Mouse (Mus musculus): ENCODE results near the gene Cxcl9. TPM values are rescaled to one million over a fixed set of nuclear protein-coding genes. Genes with fewer than 3 reads are reported as not detected.
A peak's percentile ranks its signal among the peaks of the same experiment; 100 is the strongest.
"Not testable (repeated sequence)": the region's sequence is repeated elsewhere in the genome, so short reads cannot be mapped to it uniquely, and the experiment has no call there.

Gene Cxcl9
- total RNA-seq (2021) = not detected

DNA sequence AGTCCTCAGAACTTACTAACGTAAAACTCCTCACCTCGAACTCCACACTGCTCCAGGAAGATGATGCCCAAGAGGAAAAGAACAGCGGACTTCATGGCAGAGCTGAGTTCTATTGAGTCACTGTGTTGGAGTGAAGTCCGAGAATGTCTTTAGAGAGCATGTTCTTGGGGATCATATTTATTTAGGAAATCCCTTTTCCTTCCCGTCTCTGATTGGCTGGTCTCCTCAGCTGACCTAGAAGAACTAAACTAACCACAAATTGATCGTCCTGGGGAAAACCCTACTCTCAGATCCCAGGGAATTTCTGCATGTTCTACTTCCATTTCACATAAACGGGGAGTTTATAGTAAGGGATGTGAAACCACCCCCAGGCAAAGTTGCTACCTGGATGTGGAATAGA lies at the start of gene Cxcl9:
Cxcl9 (minus strand) TSS at position 151 of the 400 bp plus-strand sequence.
- no peak for DNase-seq (ENCODE audit: extremely low spot score in 1 of 2, low spot score in 2 of 2)
- intact Hi-C loops (cut with DNase I) = no loop called here

DNA sequence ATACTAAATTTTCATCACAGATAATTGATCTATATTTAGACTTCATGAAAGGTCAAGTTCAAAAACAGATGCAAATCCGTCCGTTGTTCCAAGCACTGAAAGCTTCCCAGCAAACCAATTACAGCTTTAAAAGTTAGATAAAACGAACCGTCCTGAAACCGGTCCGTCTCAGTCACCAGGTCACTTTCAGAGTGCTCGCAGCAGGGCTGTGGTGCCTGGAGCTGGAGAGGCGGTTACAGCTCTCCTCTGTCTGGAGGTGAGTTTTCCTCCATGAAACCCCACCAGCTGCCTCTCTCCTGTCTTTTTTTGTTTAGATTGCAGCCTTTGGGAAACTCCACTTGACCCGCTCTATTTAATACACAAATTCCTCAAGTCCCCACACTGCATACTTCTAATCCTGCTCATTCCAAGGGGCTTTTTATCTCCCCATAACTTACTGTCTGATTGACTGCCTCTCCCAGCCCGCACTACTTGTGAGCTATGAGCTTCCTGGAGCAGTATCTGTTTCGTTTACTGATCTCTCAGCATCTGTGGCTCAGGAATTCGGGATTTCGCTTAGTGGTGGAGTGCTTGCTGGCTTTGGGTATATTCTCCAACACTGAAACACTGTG lies 49.0 kb upstream of the Cxcl9 start:
- intact Hi-C loops (cut with DNase I) = no loop called here
- no peak for DNase-seq (ENCODE audit: extremely low spot score in 1 of 2, low spot score in 2 of 2)

DNA sequence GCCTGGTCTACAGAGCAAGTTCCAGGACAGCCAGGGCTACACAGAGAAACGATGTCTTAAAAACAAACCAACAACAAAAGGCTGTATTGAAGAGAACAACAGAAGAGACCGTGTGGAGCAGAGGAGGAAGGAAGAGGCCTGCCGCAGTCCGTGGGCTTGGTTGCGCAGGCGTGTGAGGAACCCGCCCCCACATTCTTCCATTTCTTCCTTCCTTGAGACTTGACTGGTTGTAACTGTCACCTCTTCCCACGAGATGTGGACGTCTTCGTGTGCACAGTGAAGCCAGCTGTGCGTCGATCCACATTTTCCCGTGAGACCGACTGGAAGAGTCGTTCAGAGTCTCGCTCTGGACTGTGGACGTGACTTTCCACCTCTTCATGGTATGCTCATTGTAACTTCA lies 47.5 kb upstream of the Cxcl9 start:
- intact Hi-C loops (cut with DNase I) = no loop called here
- no peak for DNase-seq (ENCODE audit: extremely low spot score in 1 of 2, low spot score in 2 of 2)

DNA sequence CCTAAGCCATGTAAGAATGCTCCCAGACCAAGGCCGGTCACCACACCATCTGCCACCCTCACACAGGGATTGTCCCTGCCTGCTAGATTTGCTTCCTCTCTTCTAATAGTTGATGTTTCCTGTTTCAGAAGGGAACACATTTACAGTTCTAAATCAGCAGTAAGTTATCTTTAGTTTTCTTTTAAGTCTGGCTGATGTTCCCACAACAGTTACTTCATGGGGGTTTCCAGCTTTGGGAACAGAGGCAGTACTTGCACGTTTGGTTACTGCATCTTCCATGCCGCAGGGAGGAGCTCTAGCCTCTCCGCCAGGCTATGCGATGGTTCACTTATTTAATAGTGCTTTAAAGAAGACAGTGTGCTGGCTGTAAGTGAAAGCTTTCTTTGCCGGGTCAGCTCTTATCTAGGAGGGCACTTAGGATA lies 46.9 kb upstream of the Cxcl9 start:
- DNase-seq (ENCODE audit: extremely low spot score in 1 of 2, low spot score in 2 of 2) = no peak
- intact Hi-C loops (cut with DNase I) = no loop called here

DNA sequence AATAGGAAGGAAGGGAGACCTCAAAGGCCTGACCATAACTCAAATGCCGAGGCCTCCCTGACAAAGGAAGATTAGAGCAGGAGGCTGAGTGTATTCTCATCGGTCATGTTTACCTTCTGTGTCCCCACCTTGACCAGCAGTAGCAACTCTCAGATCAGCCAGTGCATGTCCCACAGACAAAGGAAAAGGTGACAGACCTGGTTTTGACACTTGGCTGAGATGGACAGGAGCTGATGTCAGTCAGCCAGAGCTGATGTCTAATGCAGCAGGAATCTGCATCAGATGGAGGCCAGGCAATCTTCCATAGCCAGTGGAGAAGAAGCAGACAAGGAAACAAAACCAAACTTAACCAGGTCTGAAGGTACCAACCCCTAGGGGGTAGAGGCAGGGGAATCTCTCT lies 44.7 kb upstream of the Cxcl9 start:
- intact Hi-C loops (cut with DNase I) = no loop called here

DNA sequence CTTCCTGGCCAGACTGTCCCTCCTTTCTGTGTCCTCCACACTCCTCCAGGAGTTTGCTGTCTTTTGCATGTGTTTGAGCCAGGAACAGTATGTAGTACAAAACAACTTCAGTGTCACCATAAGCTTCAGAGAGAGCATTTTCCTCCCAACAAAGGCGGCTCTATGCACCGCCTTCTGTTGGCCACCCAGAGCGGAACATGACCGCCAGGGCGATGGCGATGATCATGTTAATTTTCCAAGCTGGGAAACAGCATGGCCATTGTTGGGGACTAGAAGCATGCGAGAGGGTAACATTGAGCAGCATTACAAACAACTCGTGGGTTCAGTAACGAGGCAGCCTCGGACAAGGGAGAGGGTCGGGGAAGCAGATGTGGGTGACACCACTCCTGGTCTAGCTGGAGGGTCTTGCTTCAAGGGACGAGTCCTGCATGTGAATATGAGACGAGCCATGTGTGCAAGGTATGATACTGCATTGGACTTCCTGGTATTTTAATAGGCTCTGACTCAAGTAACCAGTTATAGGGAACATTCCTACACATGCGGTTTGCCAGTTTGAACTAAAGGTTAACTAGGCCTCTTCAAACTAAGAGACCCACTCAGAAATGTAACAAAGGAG lies 43.6 kb upstream of the Cxcl9 start:
- intact Hi-C loops (cut with DNase I) = no loop called here
- DNase-seq (ENCODE audit: extremely low spot score in 1 of 2, low spot score in 2 of 2) = no peak

More for the DNA sequence above, 44.7 kb upstream of the Cxcl9 start:
- DNase-seq (ENCODE audit: extremely low spot score in 1 of 2, low spot score in 2 of 2) = no peak

DNA sequence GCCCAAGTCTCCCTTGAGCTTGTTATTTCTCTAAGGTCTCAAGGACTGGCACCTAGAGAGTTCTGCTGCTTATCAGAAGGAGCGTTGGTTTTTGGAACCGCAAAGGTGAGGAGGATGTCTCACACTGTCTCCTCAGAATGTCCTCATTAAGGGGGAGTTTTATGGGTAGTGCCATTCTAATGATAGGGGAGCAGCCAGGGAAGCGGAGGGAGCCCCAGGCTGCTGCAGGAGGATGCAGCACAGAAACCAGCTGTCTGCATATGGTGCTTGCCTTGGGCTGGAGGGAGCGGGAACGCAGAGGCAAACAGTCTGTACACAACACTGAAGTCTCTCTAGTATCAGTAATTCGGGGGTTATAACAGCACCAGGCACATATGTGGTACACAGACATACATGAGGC lies 43.0 kb upstream of the Cxcl9 start:
- intact Hi-C loops (cut with DNase I) = no loop called here
- no peak for DNase-seq (ENCODE audit: extremely low spot score in 1 of 2, low spot score in 2 of 2)

DNA sequence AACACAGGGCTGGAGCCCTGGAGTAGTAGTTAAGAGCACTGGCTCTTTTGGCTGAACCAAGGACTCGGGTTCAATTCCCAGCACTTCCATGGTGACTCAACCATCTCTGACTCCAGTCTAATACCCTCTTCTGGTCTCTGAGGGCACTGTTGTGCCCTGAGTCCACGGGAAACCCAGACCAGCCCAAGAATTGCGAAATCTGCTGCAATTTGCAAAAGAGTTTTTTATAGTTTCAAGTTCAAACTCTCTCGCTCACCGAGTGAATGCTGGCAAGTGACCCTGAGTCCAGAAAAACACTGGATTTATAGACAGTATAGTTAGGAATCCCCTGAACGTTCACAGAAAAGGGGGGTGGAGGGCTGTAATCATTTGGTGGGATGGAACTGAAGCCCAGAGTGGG lies 42.5 kb upstream of the Cxcl9 start:
- intact Hi-C loops (cut with DNase I) = no loop called here
- DNase-seq (ENCODE audit: extremely low spot score in 1 of 2, low spot score in 2 of 2) = no peak

DNA sequence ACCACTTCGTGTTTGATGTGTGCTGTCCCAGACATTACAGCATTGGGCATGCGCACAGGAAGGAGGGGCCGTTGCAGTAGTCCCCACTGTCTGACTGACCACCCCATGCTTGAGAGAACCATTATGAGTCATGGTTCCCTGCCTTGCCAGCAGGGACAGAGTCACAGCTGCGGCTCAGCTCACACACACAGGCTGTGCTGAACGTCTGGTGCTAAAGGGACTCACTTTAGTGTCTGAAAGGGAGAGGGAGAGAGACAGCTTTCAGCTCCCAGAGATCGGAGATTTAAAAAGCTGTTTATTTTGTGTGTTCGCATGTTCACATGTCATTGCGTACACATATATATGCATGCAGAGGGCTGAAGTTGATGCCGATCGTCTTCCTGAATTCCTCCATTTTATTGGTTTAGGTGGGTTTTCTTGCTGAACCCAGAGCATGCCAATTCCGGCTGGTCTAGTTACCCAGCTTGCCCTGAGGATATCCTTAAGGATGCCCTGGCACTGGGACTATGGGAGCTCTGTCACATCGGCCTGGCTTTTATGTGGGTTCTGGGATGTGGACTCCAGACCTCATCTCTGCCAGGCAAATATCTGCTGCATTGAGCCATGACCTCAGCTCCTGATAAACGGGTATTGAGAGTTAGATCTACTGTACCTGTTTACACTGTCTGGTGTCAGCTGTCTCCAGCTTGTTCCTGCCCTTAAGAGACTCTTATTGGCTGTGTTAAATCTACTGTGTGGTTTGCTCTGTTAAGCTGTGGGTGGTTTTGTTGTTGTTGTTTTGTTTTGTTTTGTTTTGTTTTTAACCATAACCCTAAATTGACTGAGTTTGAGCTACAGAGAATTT lies 41.5 kb upstream of the Cxcl9 start:
- intact Hi-C loops (cut with DNase I) = no loop called here
- peak; percentile 40 to 75 for DNase-seq (ENCODE audit: extremely low spot score in 1 of 2, low spot score in 2 of 2)

DNA sequence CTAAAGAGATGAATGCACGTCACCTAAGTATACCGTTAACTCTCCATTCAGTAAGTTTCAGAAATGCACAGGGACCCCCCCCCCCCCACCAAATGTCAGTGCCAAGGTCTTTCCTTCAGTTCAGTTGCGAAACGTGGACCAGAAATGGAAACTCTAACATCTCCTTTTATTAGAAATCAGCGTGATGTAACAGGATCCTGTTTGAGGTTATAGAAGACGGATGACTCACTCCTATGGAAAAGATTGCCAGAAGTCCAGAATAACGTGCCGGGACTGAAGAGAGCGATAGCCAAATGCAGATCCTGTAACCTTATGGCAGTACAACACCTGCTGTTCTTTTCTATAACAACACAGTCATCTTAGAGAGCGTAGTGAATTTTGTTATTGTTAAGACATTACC lies 40.5 kb upstream of the Cxcl9 start:
- no peak for DNase-seq (ENCODE audit: extremely low spot score in 1 of 2, low spot score in 2 of 2)
- intact Hi-C loops (cut with DNase I) = no loop called here

DNA sequence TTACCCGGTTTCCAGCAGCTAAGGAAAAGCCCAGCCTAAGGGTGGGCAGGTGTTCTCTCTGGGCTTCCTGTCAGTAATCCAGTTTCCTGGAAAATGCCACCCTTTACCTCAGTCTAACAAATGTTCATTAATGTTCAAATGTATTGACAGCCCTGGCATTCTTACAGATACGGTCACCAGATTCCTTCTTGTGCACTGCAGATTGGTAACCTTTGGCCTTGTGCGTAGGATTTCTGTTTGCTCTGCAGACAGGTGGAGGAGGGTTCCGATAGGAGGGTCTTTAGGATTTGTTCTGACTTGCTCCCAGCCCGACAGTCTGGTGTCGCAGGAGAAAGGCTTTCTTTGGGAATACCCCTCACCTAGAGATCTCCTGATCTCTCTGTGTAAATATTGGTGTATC lies 38.7 kb upstream of the Cxcl9 start:
- intact Hi-C loops (cut with DNase I) = no loop called here

DNA sequence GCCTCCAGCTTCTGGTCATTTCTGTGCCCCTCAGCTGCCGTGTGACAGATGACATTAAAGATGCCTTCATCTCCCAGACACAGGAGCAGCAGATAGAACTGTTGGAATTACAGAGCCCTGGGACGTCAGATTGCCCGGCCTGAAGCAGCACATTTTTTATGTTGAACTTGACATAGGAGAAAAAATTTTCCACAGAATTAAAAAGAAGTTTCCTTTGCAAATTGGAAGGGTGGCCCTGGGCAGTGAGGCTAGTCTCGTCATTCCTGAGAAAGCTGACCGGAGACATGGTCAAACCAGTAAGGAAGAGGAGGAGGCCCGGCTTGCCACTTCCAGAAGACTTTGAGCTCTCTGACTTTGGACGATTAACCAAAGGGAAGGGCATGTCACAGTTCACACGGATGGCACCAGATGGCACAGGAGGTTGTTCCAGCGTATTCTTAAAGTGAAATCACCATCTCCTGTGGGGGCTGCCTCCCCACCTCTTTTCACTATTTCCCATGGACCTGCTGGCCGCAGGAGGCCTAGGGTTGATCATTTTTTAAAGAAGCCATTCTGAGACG lies 37.3 kb upstream of the Cxcl9 start:
- intact Hi-C loops (cut with DNase I) = no loop called here
- no peak for DNase-seq (ENCODE audit: extremely low spot score in 1 of 2, low spot score in 2 of 2)

More for the DNA sequence above, 38.7 kb upstream of the Cxcl9 start:
- DNase-seq (ENCODE audit: extremely low spot score in 1 of 2, low spot score in 2 of 2) = no peak

DNA sequence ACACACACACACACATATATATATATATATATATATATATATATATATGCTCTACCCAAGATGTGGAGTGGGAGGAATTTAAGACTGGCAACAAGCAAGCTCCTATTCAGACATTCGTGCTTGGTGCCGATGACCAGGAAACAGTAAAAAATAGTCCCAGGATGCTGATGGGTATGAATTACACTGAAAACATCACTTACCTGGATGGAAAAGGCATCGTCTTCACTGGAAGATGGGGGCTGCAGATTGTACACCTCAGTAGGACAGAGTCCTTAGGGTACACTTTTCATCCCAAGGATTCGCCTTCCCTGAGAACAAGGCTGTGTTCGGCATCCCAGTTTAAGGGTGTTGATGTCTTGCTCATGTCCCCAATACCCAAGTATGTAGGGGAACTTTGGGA lies 36.1 kb upstream of the Cxcl9 start:
- intact Hi-C loops (cut with DNase I) = no loop called here
- no peak for DNase-seq (ENCODE audit: extremely low spot score in 1 of 2, low spot score in 2 of 2)

DNA sequence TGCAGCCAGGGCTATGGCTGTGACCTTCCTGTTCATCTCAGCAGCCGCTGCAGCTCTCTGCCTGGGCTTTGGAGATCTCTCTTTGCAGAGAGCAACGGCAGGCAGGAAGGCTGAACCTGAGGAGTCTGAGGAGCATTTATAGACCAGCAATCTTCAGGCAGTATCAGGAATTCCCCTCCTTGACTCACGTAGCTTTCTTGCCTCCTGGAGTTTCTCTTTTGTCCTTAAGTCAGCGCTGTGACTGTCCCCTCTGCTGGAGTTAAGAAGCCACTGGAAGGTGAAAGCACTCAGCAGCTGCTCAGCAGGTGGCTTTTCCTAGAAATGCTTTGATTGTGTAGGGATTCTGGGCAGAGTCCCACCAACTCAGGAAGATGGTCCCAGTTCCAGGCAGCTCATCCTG lies 35.3 kb upstream of the Cxcl9 start:
- DNase-seq (ENCODE audit: extremely low spot score in 1 of 2, low spot score in 2 of 2) = no peak
- intact Hi-C loops (cut with DNase I) = no loop called here

DNA sequence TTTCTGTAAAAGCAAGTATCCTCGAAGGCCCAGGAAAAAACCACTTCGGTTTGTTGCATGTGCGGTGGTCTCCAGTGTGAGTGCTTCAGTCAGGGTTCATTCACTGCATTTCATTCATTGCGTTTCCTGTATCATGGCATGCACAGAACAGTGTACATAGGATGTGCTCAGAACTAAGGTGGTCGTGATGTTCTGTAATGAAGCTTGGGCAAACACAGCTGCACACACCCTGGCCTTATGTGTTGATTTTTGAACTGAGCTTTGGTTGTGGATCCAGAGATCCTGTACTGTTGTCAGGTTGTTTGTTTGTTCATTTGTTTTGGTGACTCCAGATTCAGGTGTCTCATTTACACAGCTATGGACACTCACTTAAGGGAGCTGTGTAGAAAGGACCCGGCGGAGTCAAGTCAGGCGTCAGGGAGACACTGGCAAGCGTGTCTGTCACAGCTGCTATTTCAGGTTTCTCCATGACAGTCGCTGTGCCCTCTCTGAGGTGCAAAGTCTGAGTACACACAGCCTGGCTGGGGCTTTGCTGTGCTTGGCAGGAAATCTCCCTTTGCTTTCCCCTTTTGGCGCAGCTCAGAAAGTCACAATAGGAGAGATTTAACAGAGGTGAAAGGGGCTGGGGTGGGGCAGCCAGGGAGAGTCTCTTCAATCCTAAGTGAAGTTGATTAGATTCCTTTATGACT lies 31.0 kb upstream of the Cxcl9 start:
- DNase-seq (ENCODE audit: extremely low spot score in 1 of 2, low spot score in 2 of 2) = no peak
- intact Hi-C loops (cut with DNase I) = no loop called here

DNA sequence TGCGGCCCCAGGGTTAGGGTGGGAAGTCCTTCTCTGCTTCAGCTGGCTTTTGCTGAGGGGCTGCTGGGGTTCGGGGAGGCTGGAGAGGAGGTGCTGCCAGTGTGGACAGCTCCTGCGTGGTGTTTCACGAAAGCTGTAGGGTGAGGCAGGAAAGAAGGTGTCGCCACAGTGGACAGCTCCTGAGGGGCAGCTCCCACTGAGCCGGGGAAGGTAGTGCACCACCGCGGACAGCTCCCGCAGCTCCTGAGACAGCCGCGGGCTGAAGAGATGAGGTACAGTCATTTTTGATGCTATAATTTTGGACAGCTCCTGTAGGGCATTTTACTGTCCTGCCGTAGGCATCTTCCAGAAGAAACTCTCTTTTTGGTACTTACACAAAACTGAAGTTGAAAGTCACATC lies 30.2 kb upstream of the Cxcl9 start:
- intact Hi-C loops (cut with DNase I) = no loop called here
- no peak for DNase-seq (ENCODE audit: extremely low spot score in 1 of 2, low spot score in 2 of 2)

DNA sequence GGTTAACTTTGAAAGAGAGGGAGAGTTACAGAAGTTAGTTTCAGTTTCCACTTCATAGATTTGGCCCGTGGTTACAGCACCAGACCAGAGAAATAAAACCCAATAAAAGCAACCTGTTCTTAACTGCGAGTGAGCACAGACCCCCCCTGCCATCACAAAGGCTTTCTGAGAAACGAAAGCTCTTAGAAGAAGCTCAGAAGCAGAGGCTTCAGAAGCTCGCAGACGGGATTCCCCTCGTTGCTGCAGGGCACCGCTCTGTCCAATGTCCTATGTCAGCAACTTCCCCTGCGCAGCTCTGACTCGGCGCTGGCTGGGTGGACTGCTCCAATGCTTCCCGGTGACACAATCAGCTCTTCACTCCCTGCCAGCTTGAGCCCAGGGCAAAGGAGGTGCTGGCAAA lies 25.6 kb upstream of the Cxcl9 start:
- no peak for DNase-seq (ENCODE audit: extremely low spot score in 1 of 2, low spot score in 2 of 2)
- intact Hi-C loops (cut with DNase I) = no loop called here

DNA sequence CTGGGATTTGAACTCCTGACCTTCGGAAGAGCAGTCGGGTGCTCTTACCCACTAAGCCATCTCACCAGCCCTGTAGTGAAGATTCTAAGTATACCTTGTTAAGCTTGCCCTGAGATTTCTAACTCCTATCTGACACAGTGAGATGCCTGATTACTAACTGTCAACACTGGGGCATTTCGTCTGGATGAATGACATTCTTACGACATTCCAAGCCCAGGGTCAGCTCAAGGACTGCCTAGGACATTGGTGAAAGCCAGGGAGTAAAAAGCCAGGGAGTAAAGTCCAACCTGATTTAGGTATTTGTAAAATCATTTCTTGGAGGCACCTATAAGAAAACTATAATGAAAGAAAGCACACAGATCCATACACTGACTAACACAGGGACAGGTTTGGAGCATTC lies 24.8 kb upstream of the Cxcl9 start:
- DNase-seq (ENCODE audit: extremely low spot score in 1 of 2, low spot score in 2 of 2); intact Hi-C loops (cut with DNase I): not testable (repeated sequence)

DNA sequence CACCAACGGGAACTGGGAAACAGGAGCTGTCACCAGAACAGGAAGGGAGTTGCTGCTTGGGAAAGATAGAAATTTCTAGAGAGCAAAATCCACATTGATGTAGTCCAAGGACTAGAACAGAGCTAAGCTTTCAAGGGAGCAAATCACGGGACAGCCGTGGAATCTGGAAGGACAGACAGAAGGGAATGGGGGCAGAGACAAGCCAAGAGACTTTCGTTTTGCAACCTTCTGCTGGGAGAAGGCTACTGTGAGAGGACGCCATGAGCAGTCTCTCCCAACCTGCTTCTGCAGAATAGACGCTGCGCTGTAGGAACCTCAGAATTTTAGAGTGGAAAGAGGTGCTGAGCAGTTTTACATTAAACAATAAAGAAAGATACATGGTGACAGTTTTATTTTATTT lies 21.9 kb upstream of the Cxcl9 start:
- intact Hi-C loops (cut with DNase I) = no loop called here
- DNase-seq (ENCODE audit: extremely low spot score in 1 of 2, low spot score in 2 of 2) = no peak

Data from left cerebral cortex, postnatal 10 days (tissue).